Mouse (Mus musculus): ENCODE data around the gene Cyp2w1. TPM values are rescaled to one million over a fixed set of nuclear protein-coding genes. Genes with fewer than 3 reads are reported as not detected.

The Cyp2w1 gene
- polyA plus RNA-seq (2014; fragmentation: Nextera tagmentation; extraction: Ambion mirVana): not detected in 2 replicates

- no peak for DNase-seq (ENCODE audit: low spot score)
- Histone ChIP-seq H3K9ac (ENCODE audit: low read length) (no peak within 1 kb of the TSS), H3K4me3 (ENCODE audit: low read depth, low read length) (no peak within 1 kb of the TSS), H3K27me3 (ENCODE audit: control insufficient read depth, insufficient read depth, low read length) (no peaks in the 10 kb centered on the region), H3K9me3 (ENCODE audit: control insufficient read depth, low read length) (no peaks in the 10 kb centered on the region), H3K27ac (ENCODE audit: low read depth, low read length) (no peak within 1 kb of the TSS), H3K4me1 (ENCODE audit: control insufficient read depth, insufficient read depth, low read length) (peaks cover 4% of the 10 kb centered on the region; the same call in 1 of the 2 replicates), H3K36me3 (ENCODE audit: control insufficient read depth, insufficient read depth, low read length) (no peaks in the 10 kb centered on the region), H3K4me2 (ENCODE audit: low read depth) (no peak within 1 kb of the TSS)
- ATAC-seq (ENCODE audit: insufficient read depth, low FRiP score, low TSS enrichment): no peak
- 61% methylated on average over 6 of the region's 6 CpGs for WGBS
Measured at GRCm38 (mm10) chr5:139352317-139352716, at the start of gene Cyp2w1. Gene Cyp2w1 (plus strand): TSS chr5:139352617.

- Histone ChIP-seq H3K9me3 (ENCODE audit: control insufficient read depth, low read length) (no peaks in the 10 kb centered on the region), H3K27me3 (ENCODE audit: control insufficient read depth, insufficient read depth, low read length) (no peaks in the 10 kb centered on the region), H3K27ac (ENCODE audit: low read depth, low read length) (no peak overlapping the region), H3K9ac (ENCODE audit: low read length) (no peak overlapping the region), H3K4me3 (ENCODE audit: low read depth, low read length) (no peak overlapping the region), H3K4me2 (ENCODE audit: low read depth) (no peak overlapping the region), H3K4me1 (ENCODE audit: control insufficient read depth, insufficient read depth, low read length) (no peaks in the 10 kb centered on the region), H3K36me3 (ENCODE audit: control insufficient read depth, insufficient read depth, low read length) (no peaks in the 10 kb centered on the region)
- WGBS: 87% methylated on average over 9 of the region's 9 CpGs
- DNase-seq (ENCODE audit: low spot score): no peak
- no peak for ATAC-seq (ENCODE audit: insufficient read depth, low FRiP score, low TSS enrichment)
Measured at GRCm38 (mm10) chr5:139303646-139304061, 48.8 kb upstream of the Cyp2w1 start.

- ATAC-seq (ENCODE audit: insufficient read depth, low FRiP score, low TSS enrichment): no peak
- Histone ChIP-seq H3K4me3 (ENCODE audit: low read depth, low read length) (no peak overlapping the region), H3K9ac (ENCODE audit: low read length) (no peak overlapping the region), H3K4me2 (ENCODE audit: low read depth) (no peak overlapping the region), H3K27me3 (ENCODE audit: control insufficient read depth, insufficient read depth, low read length) (no peaks in the 10 kb centered on the region), H3K36me3 (ENCODE audit: control insufficient read depth, insufficient read depth, low read length) (no peaks in the 10 kb centered on the region), H3K9me3 (ENCODE audit: control insufficient read depth, low read length) (no peaks in the 10 kb centered on the region), H3K4me1 (ENCODE audit: control insufficient read depth, insufficient read depth, low read length) (no peaks in the 10 kb centered on the region), H3K27ac (ENCODE audit: low read depth, low read length) (no peak overlapping the region)
- DNase-seq (ENCODE audit: low spot score): no peak
- WGBS: 85% methylated on average over 3 of the region's 3 CpGs
Measured at GRCm38 (mm10) chr5:139309946-139310345, 42.5 kb upstream of the Cyp2w1 start.

- Histone ChIP-seq H3K4me1 (ENCODE audit: control insufficient read depth, insufficient read depth, low read length) (no peaks in the 10 kb centered on the region), H3K27me3 (ENCODE audit: control insufficient read depth, insufficient read depth, low read length) (no peaks in the 10 kb centered on the region), H3K4me2 (ENCODE audit: low read depth) (no peak overlapping the region), H3K27ac (ENCODE audit: low read depth, low read length) (no peak overlapping the region), H3K9ac (ENCODE audit: low read length) (no peak overlapping the region), H3K4me3 (ENCODE audit: low read depth, low read length) (no peak overlapping the region), H3K36me3 (ENCODE audit: control insufficient read depth, insufficient read depth, low read length) (no peaks in the 10 kb centered on the region), H3K9me3 (ENCODE audit: control insufficient read depth, low read length) (no peaks in the 10 kb centered on the region)
- DNase-seq (ENCODE audit: low spot score) (no peak), ATAC-seq (ENCODE audit: insufficient read depth, low FRiP score, low TSS enrichment) (no peak)
- WGBS: 92% methylated on average over 4 of the region's 4 CpGs
Measured at GRCm38 (mm10) chr5:139310477-139310876, 41.9 kb upstream of the Cyp2w1 start.

- H3K4me2 ChIP-seq (ENCODE audit: low read depth): no peak overlapping the region
- ATAC-seq (ENCODE audit: insufficient read depth, low FRiP score, low TSS enrichment) (no peak), DNase-seq (ENCODE audit: low spot score) (no peak)
- no peaks in the 10 kb centered on the region for H3K4me1 ChIP-seq (ENCODE audit: control insufficient read depth, insufficient read depth, low read length)
- H3K27me3 ChIP-seq (ENCODE audit: control insufficient read depth, insufficient read depth, low read length): no peaks in the 10 kb centered on the region
- no peak overlapping the region for H3K9ac ChIP-seq (ENCODE audit: low read length)
- H3K9me3 ChIP-seq (ENCODE audit: control insufficient read depth, low read length): no peaks in the 10 kb centered on the region
- no peak overlapping the region for H3K27ac ChIP-seq (ENCODE audit: low read depth, low read length)
- 88% methylated on average over 9 of the region's 9 CpGs for WGBS
- no peaks in the 10 kb centered on the region for H3K36me3 ChIP-seq (ENCODE audit: control insufficient read depth, insufficient read depth, low read length)
- H3K4me3 ChIP-seq (ENCODE audit: low read depth, low read length): no peak overlapping the region
Measured at GRCm38 (mm10) chr5:139311822-139312221, 40.6 kb upstream of the Cyp2w1 start.

- Histone ChIP-seq H3K4me1 (ENCODE audit: control insufficient read depth, insufficient read depth, low read length) (no peaks in the 10 kb centered on the region), H3K27me3 (ENCODE audit: control insufficient read depth, insufficient read depth, low read length) (no peaks in the 10 kb centered on the region), H3K27ac (ENCODE audit: low read depth, low read length) (no peak overlapping the region), H3K9me3 (ENCODE audit: control insufficient read depth, low read length) (no peaks in the 10 kb centered on the region), H3K36me3 (ENCODE audit: control insufficient read depth, insufficient read depth, low read length) (no peaks in the 10 kb centered on the region), H3K9ac (ENCODE audit: low read length) (no peak overlapping the region), H3K4me3 (ENCODE audit: low read depth, low read length) (no peak overlapping the region), H3K4me2 (ENCODE audit: low read depth) (no peak overlapping the region)
- no peak for ATAC-seq (ENCODE audit: insufficient read depth, low FRiP score, low TSS enrichment)
- DNase-seq (ENCODE audit: low spot score): no peak
- whole genome bisulfite sequencing: 68% methylated on average over 9 of the region's 9 CpGs
Measured at GRCm38 (mm10) chr5:139313536-139313935, 38.9 kb upstream of the Cyp2w1 start.

- no peaks in the 10 kb centered on the region for H3K9me3 ChIP-seq (ENCODE audit: control insufficient read depth, low read length)
- H3K27ac ChIP-seq (ENCODE audit: low read depth, low read length): no peak overlapping the region
- 87% methylated on average over 12 of the region's 12 CpGs for WGBS
- H3K4me1 ChIP-seq (ENCODE audit: control insufficient read depth, insufficient read depth, low read length): no peaks in the 10 kb centered on the region
- H3K9ac ChIP-seq (ENCODE audit: low read length): no peak overlapping the region
- H3K4me3 ChIP-seq (ENCODE audit: low read depth, low read length): no peak overlapping the region
- DNase-seq (ENCODE audit: low spot score) (no peak), ATAC-seq (ENCODE audit: insufficient read depth, low FRiP score, low TSS enrichment) (no peak)
- no peaks in the 10 kb centered on the region for H3K27me3 ChIP-seq (ENCODE audit: control insufficient read depth, insufficient read depth, low read length)
- H3K4me2 ChIP-seq (ENCODE audit: low read depth): no peak overlapping the region
- no peaks in the 10 kb centered on the region for H3K36me3 ChIP-seq (ENCODE audit: control insufficient read depth, insufficient read depth, low read length)
Measured at GRCm38 (mm10) chr5:139314941-139315642, 37.3 kb upstream of the Cyp2w1 start.

GRCm38 (mm10) chr5:139316982-139317675, 35.3 kb upstream of the Cyp2w1 start:
- ATAC-seq (ENCODE audit: insufficient read depth, low FRiP score, low TSS enrichment): no peak
- Histone ChIP-seq H3K27me3 (ENCODE audit: control insufficient read depth, insufficient read depth, low read length) (no peaks in the 10 kb centered on the region), H3K27ac (ENCODE audit: low read depth, low read length) (no peak overlapping the region), H3K4me1 (ENCODE audit: control insufficient read depth, insufficient read depth, low read length) (no peaks in the 10 kb centered on the region), H3K9ac (ENCODE audit: low read length) (no peak overlapping the region), H3K9me3 (ENCODE audit: control insufficient read depth, low read length) (no peaks in the 10 kb centered on the region), H3K4me2 (ENCODE audit: low read depth) (no peak overlapping the region), H3K4me3 (ENCODE audit: low read depth, low read length) (no peak overlapping the region), H3K36me3 (ENCODE audit: control insufficient read depth, insufficient read depth, low read length) (no peaks in the 10 kb centered on the region)
- no peak for DNase-seq (ENCODE audit: low spot score)
- 74% methylated on average over 6 of the region's 6 CpGs for WGBS
